Mouse (Mus musculus) layer of hippocampus, postnatal 25 days (tissue): ENCODE data around the gene Asxl1. TPM values are rescaled to one million over a fixed set of nuclear protein-coding genes. Genes with fewer than 3 reads are reported as not detected.

Experiments used
- DNase-seq, 2 experiments: peaks; one replicate each; pipeline ENCODE4 v3.0.0; 2022; ENCODE audit warnings: mixed read lengths in 2 of 2, low spot score in 1 of 2; ENCODE audit errors: extremely low spot score in 1 of 2
- total RNA-seq, 2 experiments: library from RNA; stranded (reverse); gene quantifications; 2 replicates each; pipeline ENCODE4 v1.2.3; 2021

The Asxl1 gene
- total RNA-seq, 2 experiments from 2014 or later, result 31.6 to 34.0 TPM

GRCm38 (mm10) chr2:153440755-153441154 lies 95.1 kb downstream of the Asxl1 start:
- no peak for DNase-seq

- no peak for DNase-seq
Observed at GRCm38 (mm10) chr2:153441228-153441627, 95.6 kb downstream of the Asxl1 start.

GRCm38 (mm10) chr2:153442720-153443119 lies 97.1 kb downstream of the Asxl1 start:
- DNase-seq, result no peak

GRCm38 (mm10) chr2:153443434-153444240 lies 98.0 kb downstream of the Asxl1 start:
- DNase-seq, result no peak

- DNase-seq, result peak; percentile 44 to 45
Observed at GRCm38 (mm10) chr2:153444254-153445136, 98.9 kb downstream of the Asxl1 start.

GRCm38 (mm10) chr2:153445137-153446016 lies 99.7 kb downstream of the Asxl1 start:
- DNase-seq, result no peak

GRCm38 (mm10) chr2:153446017-153446408 lies 100.4 kb downstream of the Asxl1 start:
- no peak for DNase-seq

- DNase-seq, result no peak
Observed at GRCm38 (mm10) chr2:153446476-153446875, 100.8 kb downstream of the Asxl1 start.

GRCm38 (mm10) chr2:153447719-153448118 lies 102.1 kb downstream of the Asxl1 start:
- DNase-seq, result no peak

GRCm38 (mm10) chr2:153448519-153448918 lies 102.9 kb downstream of the Asxl1 start:
- DNase-seq, result no peak

Other genes starting within 250 kb of the Asxl1 start
- 1 to 10 TPM; 1.6 to 1.8 TPM for gene Hck, start 237.4 kb upstream of the Asxl1 start, total RNA-seq
- gene Tm9sf4, start 184.5 kb upstream of the Asxl1 start, total RNA-seq, result 10 to 100 TPM; 88.6 to 97.6 TPM
- 10 to 100 TPM; 22.0 to 26.2 TPM for gene Tspyl3, start 120.4 kb upstream of the Asxl1 start, total RNA-seq
- 1 to 10 TPM; 4.6 to 5.4 TPM for gene Plagl2, start 104.4 kb upstream of the Asxl1 start, total RNA-seq
- gene Pofut1, start 104.3 kb upstream of the Asxl1 start, total RNA-seq, result 10 to 100 TPM; 14.3 to 21.1 TPM
- 10 to 100 TPM; 55.1 to 56.1 TPM for gene Kif3b, start 54.4 kb upstream of the Asxl1 start, total RNA-seq
- not detected for gene 4930404H24Rik, start 147.0 kb downstream of the Asxl1 start, total RNA-seq
- gene Nol4l, start 184.1 kb downstream of the Asxl1 start, total RNA-seq, result 10 to 100 TPM; 42.7 to 48.9 TPM